Mouse (Mus musculus) kidney, embryonic 14.5 days (tissue): ENCODE results near the gene BC025920. TPM values are rescaled to one million over a fixed set of nuclear protein-coding genes. Genes with fewer than 3 reads are reported as not detected.
A peak's percentile ranks its signal among the peaks of the same experiment; 100 is the strongest.

Source experiments
- ATAC-seq: fragments of 200-750 bp; cut with Nextera tagmentation; 2 replicates; pipeline ENCODE4 v1.8.0; 2017; ENCODE audit warnings: moderate number of reproducible peaks, mild to moderate bottlenecking, moderate TSS enrichment, moderate library complexity; ENCODE audit not compliant: low FRiP score, low TSS enrichment
- H3K27ac ChIP-seq: fragments of 300-500 bp; sonication (generic); 2 replicates; pipeline ENCODE4 v1.5.1; 2014; ENCODE audit warnings: low read depth, mild to moderate bottlenecking, low read length, moderate library complexity, mixed read lengths
- H3K27me3 ChIP-seq: fragments of 300-500 bp; sonication (generic); 2 replicates; pipeline ENCODE4 v1.6.1; 2014; ENCODE audit warnings: mild to moderate bottlenecking, low read length; ENCODE audit not compliant: control insufficient read depth, insufficient read depth
- H3K36me3 ChIP-seq: fragments of 300-500 bp; sonication (generic); 2 replicates; pipeline ENCODE4 v1.6.1; 2014; ENCODE audit warnings: low read length, mixed read lengths; ENCODE audit not compliant: control insufficient read depth, insufficient read depth
- H3K4me1 ChIP-seq: fragments of 300-500 bp; sonication (generic); 2 replicates; pipeline ENCODE4 v1.6.1; 2014; ENCODE audit warnings: low read length, mixed read lengths; ENCODE audit not compliant: control insufficient read depth, insufficient read depth
- H3K4me2 ChIP-seq: fragments of 300-500 bp; sonication (generic); replicated peaks from 2 replicates; pipeline ENCODE4 v1.6.1; 2014; ENCODE audit warnings: low read depth, mild to moderate bottlenecking, low read length
- H3K4me3 ChIP-seq: fragments of 300-500 bp; sonication (generic); 2 replicates; pipeline ENCODE4 v1.5.1; 2014; ENCODE audit warnings: mild to moderate bottlenecking, low read length
- H3K9ac ChIP-seq: fragments of 300-500 bp; sonication (generic); 2 replicates; pipeline ENCODE4 v1.6.1; 2014; ENCODE audit warnings: low read depth, mild to moderate bottlenecking, low read length, moderate library complexity
- H3K9me3 ChIP-seq: fragments of 300-500 bp; sonication (generic); 2 replicates; pipeline ENCODE4 v1.6.1; 2016; ENCODE audit warnings: low read length; ENCODE audit not compliant: control insufficient read depth
- WGBS: fragments of 180-500 bp; shearing (Covaris S2); extraction: QIAGEN DNeasy Blood & Tissue Kit; methylation state at CpG from one replicate; pipeline ENCODE4 v1.1.7; 2014; 5-methylcytosine and 5-hydroxymethylcytosine counted together
- polyA plus RNA-seq: library from polyadenylated mRNA; unstranded; fragments of >200 nt; fragmentation: Nextera tagmentation; extraction: Ambion mirVana; gene quantifications from 2 replicates; pipeline ENCODE4 v1.2.1, GENCODE M21; 2014

The BC025920 gene
- polyA plus RNA-seq, 1 experiment from 2014 or later: 0.84 TPM

- H3K27me3 ChIP-seq: no peaks in the 10 kb centered on the region; the same call in 1 of the 2 replicates
- 34% methylated on average over 6 of the region's 6 CpGs for WGBS
- H3K9ac ChIP-seq: no peak overlapping the region
- H3K9me3 ChIP-seq: no peaks in the 10 kb centered on the region
- no peak overlapping the region for H3K4me3 ChIP-seq
- no peak overlapping the region for H3K27ac ChIP-seq
- H3K36me3 ChIP-seq: no peaks in the 10 kb centered on the region
- H3K4me1 ChIP-seq: peaks cover 73% of the 10 kb centered on the region
- H3K4me2 ChIP-seq: no peak overlapping the region
- ATAC-seq: no peak
Observed at GRCm38 (mm10) chr10:81598871-81599270, 7.2 kb upstream of the BC025920 start.

- Histone ChIP-seq H3K4me2 (no peak overlapping the region), H3K36me3 (no peaks in the 10 kb centered on the region), H3K4me3 (no peak overlapping the region), H3K9ac (no peak overlapping the region), H3K27me3 (no peaks in the 10 kb centered on the region), H3K27ac (peak overlapping the region; percentile 33; the same call in 1 of the 2 replicates), H3K9me3 (no peaks in the 10 kb centered on the region), H3K4me1 (peaks cover 73% of the 10 kb centered on the region)
- WGBS: 56% methylated on average over 5 of the region's 5 CpGs
- ATAC-seq: no peak
Observed at GRCm38 (mm10) chr10:81599630-81600029, 6.4 kb upstream of the BC025920 start.

- WGBS: 35% methylated on average over 10 of the region's 10 CpGs
- Histone ChIP-seq H3K4me2 (no peak overlapping the region), H3K4me1 (peaks cover 74% of the 10 kb centered on the region)
Observed at GRCm38 (mm10) chr10:81600096-81600495, 6.0 kb upstream of the BC025920 start.

GRCm38 (mm10) chr10:81600738-81601203, 5.3 kb upstream of the BC025920 start, which contains the start of gene Tle6:
TSS of gene Tle6 (minus strand) at chr10:81601073.
- H3K36me3 ChIP-seq: no peaks in the 10 kb centered on the region
- H3K4me2 ChIP-seq: peak within 1 kb of the TSS; percentile 30
- peak within 1 kb of the TSS; percentile 56 for H3K27ac ChIP-seq
- H3K4me1 ChIP-seq: peaks cover 70% of the 10 kb centered on the region
- peak; percentile 80 for ATAC-seq
- H3K27me3 ChIP-seq: no peaks in the 10 kb centered on the region
- no peak within 1 kb of the TSS for H3K9ac ChIP-seq
- under 1% methylated on average over 28 of the region's 28 CpGs for WGBS
- 0 out of 2 replicates have a peak within 1 kb of the TSS, but pooled peaks have one; percentile 2 for H3K4me3 ChIP-seq
- H3K9me3 ChIP-seq: no peaks in the 10 kb centered on the region

More at GRCm38 (mm10) chr10:81600096-81600495, 6.0 kb upstream of the BC025920 start:
- H3K9me3 ChIP-seq: no peaks in the 10 kb centered on the region
- H3K9ac ChIP-seq: no peak overlapping the region
- no peaks in the 10 kb centered on the region for H3K36me3 ChIP-seq
- H3K27me3 ChIP-seq: no peaks in the 10 kb centered on the region
- peak overlapping the region; percentile 33 for H3K27ac ChIP-seq
- no peak for ATAC-seq
- no peak overlapping the region for H3K4me3 ChIP-seq

- peaks cover 64% of the 10 kb centered on the region for H3K4me1 ChIP-seq
- H3K9ac ChIP-seq: no peak overlapping the region
- 0 out of 2 replicates have a peak, but pooled peaks have one; percentile 3 for ATAC-seq
- 12% methylated on average over 7 of the region's 7 CpGs for WGBS
- no peaks in the 10 kb centered on the region for H3K9me3 ChIP-seq
- H3K27ac ChIP-seq: peak overlapping the region; percentile 56; the same call in 1 of the 2 replicates
- H3K4me2 ChIP-seq: peak overlapping the region; percentile 30
- no peaks in the 10 kb centered on the region for H3K36me3 ChIP-seq
- no peak overlapping the region for H3K4me3 ChIP-seq
- no peaks in the 10 kb centered on the region for H3K27me3 ChIP-seq
Observed at GRCm38 (mm10) chr10:81601396-81601905, 4.6 kb upstream of the BC025920 start.

- no peaks in the 10 kb centered on the region for H3K9me3 ChIP-seq
- no peak overlapping the region for H3K9ac ChIP-seq
- no peak overlapping the region for H3K4me2 ChIP-seq
- peaks cover 56% of the 10 kb centered on the region for H3K4me1 ChIP-seq
- H3K27me3 ChIP-seq: no peaks in the 10 kb centered on the region
- no peaks in the 10 kb centered on the region for H3K36me3 ChIP-seq
- 21% methylated on average over 4 of the region's 4 CpGs for WGBS
- H3K4me3 ChIP-seq: no peak overlapping the region
- H3K27ac ChIP-seq: no peak overlapping the region
- no peak for ATAC-seq
Observed at GRCm38 (mm10) chr10:81602741-81603151, 3.3 kb upstream of the BC025920 start.

- ATAC-seq: no peak
- no peaks in the 10 kb centered on the region for H3K36me3 ChIP-seq
- no peak overlapping the region for H3K9ac ChIP-seq
- no peak overlapping the region for H3K4me3 ChIP-seq
- WGBS: 77% methylated on average over 12 of the region's 12 CpGs
- H3K4me2 ChIP-seq: peak overlapping the region; percentile 61; the same call in 1 of the 2 replicates
- H3K4me1 ChIP-seq: peaks cover 42% of the 10 kb centered on the region
- H3K27me3 ChIP-seq: no peaks in the 10 kb centered on the region
- no peak overlapping the region for H3K27ac ChIP-seq
- no peaks in the 10 kb centered on the region for H3K9me3 ChIP-seq
Observed at GRCm38 (mm10) chr10:81604019-81604967, 1.8 kb upstream of the BC025920 start.

GRCm38 (mm10) chr10:81604968-81605665, 953 bp upstream of the BC025920 start:
- Histone ChIP-seq H3K9me3 (no peaks in the 10 kb centered on the region; the same call in 1 of the 2 replicates), H3K9ac (peak overlapping the region; percentile 46; the same call in 1 of the 2 replicates), H3K36me3 (no peaks in the 10 kb centered on the region), H3K4me2 (peak overlapping the region; percentile 61), H3K27me3 (no peaks in the 10 kb centered on the region), H3K27ac (peak overlapping the region; percentile 79), H3K4me3 (peak overlapping the region; percentile 49), H3K4me1 (peaks cover 35% of the 10 kb centered on the region)
- ATAC-seq: peak; percentile 33
- WGBS: 20% methylated on average over 29 of the region's 29 CpGs
